Mouse (Mus musculus) common myeloid progenitor, adult 5-6 weeks (primary cell): ENCODE measurements around the gene Gm20869. TPM values are rescaled to one million over a fixed set of nuclear protein-coding genes. Genes with fewer than 3 reads are reported as not detected.
"Not testable (repeated sequence)": the region's sequence is repeated elsewhere in the genome, so short reads cannot be mapped to it uniquely, and the experiment has no call there.

Experiments used
- ATAC-seq: replicated peaks from 2 replicates; pipeline ENCODE4 v1.8.0; 2016; ENCODE audit warnings: low read depth, mild to moderate bottlenecking, moderate TSS enrichment, inconsistent platforms; ENCODE audit not compliant: poor library complexity, severe bottlenecking
- total RNA-seq: library from RNA; stranded (forward); fragments of 200-1000, 187-1606 nt; gene quantifications from 2 replicates; pipeline ENCODE4 v1.2.3, GENCODE M21; 2017

The Gm20869 gene
- not detected in 2 replicates for total RNA-seq

DNA sequence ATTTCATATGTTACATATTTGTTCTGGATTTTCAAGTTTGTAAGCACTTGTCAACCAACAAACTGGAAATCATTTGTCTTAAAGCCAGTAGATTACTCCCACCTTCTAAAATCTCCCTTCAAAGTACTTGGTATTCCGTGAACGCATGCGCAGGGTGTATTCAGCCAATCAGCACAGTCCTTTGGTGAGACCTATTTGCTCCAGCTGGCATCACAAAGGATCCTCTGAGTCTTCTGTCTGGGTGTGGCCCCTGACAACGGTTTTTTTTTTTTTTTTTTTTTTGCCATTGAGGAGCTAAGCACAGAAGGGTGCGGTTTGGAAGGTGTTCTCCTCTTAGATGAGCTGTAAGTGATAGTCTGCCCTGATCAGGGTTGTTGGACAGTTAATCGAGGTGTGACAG is at the start of gene Gm20869:
Gene Gm20869, plus strand, starts transcription at position 301 of the 400 bp plus-strand sequence.
- not testable (repeated sequence) for ATAC-seq

Other genes starting within 250 kb of the Gm20869 start
- not detected in 2 replicates for gene Gm20870, start 222.6 kb downstream of the Gm20869 start, total RNA-seq